12 mouse cellular contexts compared by ENCODE assay signal in genomic region chr9:106420608-106421007, GRCm38 (mm10). TPM values are rescaled to one million over a fixed set of nuclear protein-coding genes. Genes with fewer than 3 reads are reported as not detected.
DNase-seq lines count a peak whose midpoint lies in the region; ATAC-seq and TF ChIP-seq lines count a peak whose summit lies in the region.
"Had no signal": no experiment of that assay in that cellular context is flagged by ENCODE, and none has a peak within 500 bp of the region (broad histone marks: within the 10 kb centered on the region; RNA-seq: fewer than 3 reads in every experiment).

No protein-coding gene starts in this region.

- peak overlapping the region; percentile 16; the same call in 1 of the 2 replicates for H3K9ac ChIP-seq in heart, embryonic 11.5 days (ENCODE audit: low read depth, low read length)
- peak overlapping the region; percentile 30; the same call in 1 of the 2 replicates for H3K9ac ChIP-seq in embryonic facial prominence, embryonic 14.5 days (ENCODE audit: low read depth, low read length)
- no peak overlapping the region; the same call in 1 of the 2 replicates for H3K9ac ChIP-seq in limb, embryonic 11.5 days (ENCODE audit: low read length)
- peak overlapping the region; percentile 1; the same call in 1 of the 2 replicates for H3K9ac ChIP-seq in neural tube, embryonic 14.5 days (replicated peaks; ENCODE audit: low read depth, low read length)
- no peak overlapping the region for H3K9ac ChIP-seq in lung, postnatal 0 days (replicated peaks; ENCODE audit: low read depth)

- WGBS in heart, embryonic 11.5 days (ENCODE audit: insufficient replicate concordance): 4% methylated on average over 2 of the region's 2 CpGs
- WGBS in embryonic facial prominence, embryonic 14.5 days: 0% methylated on average over 2 of the region's 2 CpGs
- 0% methylated on average over 2 of the region's 2 CpGs for WGBS in limb, embryonic 11.5 days
- 0% methylated on average over 2 of the region's 2 CpGs for WGBS in neural tube, embryonic 14.5 days
- WGBS in lung, postnatal 0 days: 8% methylated on average over 2 of the region's 2 CpGs

- H3K4me1 ChIP-seq in heart, embryonic 11.5 days (ENCODE audit: control insufficient read depth, insufficient read depth, low read length): peaks cover 22% of the 10 kb centered on the region
- peaks cover 38% of the 10 kb centered on the region for H3K4me1 ChIP-seq in embryonic facial prominence, embryonic 14.5 days (ENCODE audit: control insufficient read depth, insufficient read depth, low read length)
- peaks cover 32% of the 10 kb centered on the region for H3K4me1 ChIP-seq in limb, embryonic 11.5 days (ENCODE audit: control insufficient read depth, insufficient read depth, low read length)
- H3K4me1 ChIP-seq in neural tube, embryonic 14.5 days (ENCODE audit: control insufficient read depth, insufficient read depth, low read length): peaks cover 20% of the 10 kb centered on the region
- peaks cover 13% of the 10 kb centered on the region; the same call in 1 of the 2 replicates for H3K4me1 ChIP-seq in lung, postnatal 0 days (ENCODE audit: insufficient read depth, low read depth, low read length)

- no peaks in the 10 kb centered on the region for H3K9me3 ChIP-seq in heart, embryonic 11.5 days (replicated peaks; ENCODE audit: control insufficient read depth, low read length)
- no peaks in the 10 kb centered on the region for H3K9me3 ChIP-seq in embryonic facial prominence, embryonic 14.5 days (ENCODE audit: control insufficient read depth, low read length)
- H3K9me3 ChIP-seq in limb, embryonic 11.5 days (ENCODE audit: control insufficient read depth, low read length): no peaks in the 10 kb centered on the region
- no peaks in the 10 kb centered on the region for H3K9me3 ChIP-seq in neural tube, embryonic 14.5 days (ENCODE audit: control insufficient read depth, low read length)
- no peaks in the 10 kb centered on the region for H3K9me3 ChIP-seq in lung, postnatal 0 days (ENCODE audit: low read length)

- TF ChIP-seq EP300 in lung, postnatal 0 days (IDR thresholded peaks at IDR 0.05): no peak

- H3K27me3 ChIP-seq in heart, embryonic 11.5 days (ENCODE audit: control insufficient read depth, insufficient read depth, low read length): peaks cover 3% of the 10 kb centered on the region; the same call in 1 of the 2 replicates
- H3K27me3 ChIP-seq in embryonic facial prominence, embryonic 14.5 days (replicated peaks; ENCODE audit: control insufficient read depth, insufficient read depth, low read length): no peaks in the 10 kb centered on the region
- no peaks in the 10 kb centered on the region for H3K27me3 ChIP-seq in limb, embryonic 11.5 days (ENCODE audit: control insufficient read depth, insufficient read depth, low read length)
- no peaks in the 10 kb centered on the region for H3K27me3 ChIP-seq in neural tube, embryonic 14.5 days (ENCODE audit: control insufficient read depth, insufficient read depth, low read length)
- H3K27me3 ChIP-seq in lung, postnatal 0 days (replicated peaks; ENCODE audit: insufficient read depth, low read length): no peaks in the 10 kb centered on the region

- no peak for TF ChIP-seq CTCF in lung, postnatal 0 days (IDR thresholded peaks at IDR 0.05)

- DNase-seq in heart, adult 18-20 months: no peak
- DNase-seq in embryonic facial prominence, embryonic 14.5 days (ENCODE audit: low spot score): peak; percentile 72
- peak; percentile 42 for DNase-seq in limb, embryonic 11.5 days (ENCODE audit: low spot score)
- no peak for DNase-seq in natural killer cell, adult 2 months (ENCODE audit: low spot score in 2 of 2)
- DNase-seq in cerebellum, postnatal 14 days: no peak
- DNase-seq in lung, postnatal 0 days (ENCODE audit: low spot score): no peak
- DNase-seq: cerebellum, adult 8-10 months; gastrocnemius, postnatal 36 days; kidney, postnatal 36 days; lung, postnatal 4 days had no signal

- ATAC-seq in heart, embryonic 11.5 days (replicated peaks; ENCODE audit: insufficient number of reproducible peaks, low FRiP score, low TSS enrichment): no peak
- 0 out of 2 replicates have a peak, but pooled peaks have one; percentile 5 for ATAC-seq in embryonic facial prominence, embryonic 14.5 days (ENCODE audit: low read depth)
- ATAC-seq in limb, embryonic 11.5 days (ENCODE audit: insufficient number of reproducible peaks, low FRiP score, low TSS enrichment, low read depth): 0 out of 2 replicates have a peak, but pooled peaks have one; percentile 17
- ATAC-seq in neural tube, embryonic 14.5 days (ENCODE audit: low read depth): no peak
- no peak for ATAC-seq in lung, postnatal 0 days

- H3K4me2 ChIP-seq in heart, embryonic 11.5 days: no peak overlapping the region
- peak overlapping the region; percentile 50 for H3K4me2 ChIP-seq in embryonic facial prominence, embryonic 14.5 days (ENCODE audit: low read depth, low read length)
- peak overlapping the region; percentile 10 for H3K4me2 ChIP-seq in limb, embryonic 11.5 days (ENCODE audit: low read depth, severe bottlenecking)
- H3K4me2 ChIP-seq in neural tube, embryonic 14.5 days (ENCODE audit: low read depth, low read length): no peak overlapping the region
- H3K4me2 ChIP-seq in lung, postnatal 0 days (replicated peaks; ENCODE audit: low read depth, low read length): no peak overlapping the region

- no peak overlapping the region for H3K27ac ChIP-seq in heart, embryonic 11.5 days (ENCODE audit: low read depth, low read length)
- H3K27ac ChIP-seq in embryonic facial prominence, embryonic 14.5 days (replicated peaks; ENCODE audit: low read depth, low read length): peak overlapping the region; percentile 57
- no peak overlapping the region; the same call in 1 of the 2 replicates for H3K27ac ChIP-seq in limb, embryonic 11.5 days (replicated peaks; ENCODE audit: low read depth, low read length)
- no peak overlapping the region for H3K27ac ChIP-seq in neural tube, embryonic 14.5 days (ENCODE audit: low read depth, low read length)
- no peak overlapping the region for H3K27ac ChIP-seq in lung, postnatal 0 days (ENCODE audit: low read length)

- H3K4me3 ChIP-seq in heart, embryonic 11.5 days (ENCODE audit: low read depth, low read length): no peak overlapping the region
- no peak overlapping the region for H3K4me3 ChIP-seq in embryonic facial prominence, embryonic 14.5 days (ENCODE audit: low read depth, low read length)
- no peak overlapping the region for H3K4me3 ChIP-seq in limb, embryonic 11.5 days (ENCODE audit: low read depth, low read length)
- no peak overlapping the region for H3K4me3 ChIP-seq in neural tube, embryonic 14.5 days (ENCODE audit: low read depth, low read length)
- no peak overlapping the region for H3K4me3 ChIP-seq in lung, postnatal 0 days (ENCODE audit: low read depth, low read length)

- H3K36me3 ChIP-seq in heart, embryonic 11.5 days (ENCODE audit: control insufficient read depth, insufficient read depth, low read length): no peaks in the 10 kb centered on the region
- H3K36me3 ChIP-seq in embryonic facial prominence, embryonic 14.5 days (ENCODE audit: control insufficient read depth, insufficient read depth, low read length): no peaks in the 10 kb centered on the region
- H3K36me3 ChIP-seq in limb, embryonic 11.5 days (ENCODE audit: control insufficient read depth, insufficient read depth, low read length): no peaks in the 10 kb centered on the region
- H3K36me3 ChIP-seq in neural tube, embryonic 14.5 days (ENCODE audit: control insufficient read depth, insufficient read depth, low read length): no peaks in the 10 kb centered on the region
- no peaks in the 10 kb centered on the region for H3K36me3 ChIP-seq in lung, postnatal 0 days (ENCODE audit: insufficient read depth, low read length)

RNA-seq across cellular contexts. Expression of gene Rpl29, which starts 8.6 kb away (rescaled TPM):
- polyA plus RNA-seq in heart, embryonic 11.5 days (2014; fragmentation: Nextera tagmentation; extraction: Ambion mirVana): 695 and 851 TPM in 2 replicates
- 100 to 1,000 TPM; 272 to 273 TPM for total RNA-seq in heart, adult 18-20 months (2021)
- 1,079 and 1,109 TPM in 2 replicates for polyA plus RNA-seq in embryonic facial prominence, embryonic 14.5 days (2014; fragmentation: Nextera tagmentation; extraction: Ambion mirVana)
- polyA plus RNA-seq in limb, embryonic 11.5 days (2014; fragmentation: Nextera tagmentation; extraction: Ambion mirVana): 1,049 and 1,075 TPM in 2 replicates
- polyA plus RNA-seq in neural tube, embryonic 14.5 days (2014; fragmentation: Nextera tagmentation; extraction: Ambion mirVana): 719 and 757 TPM in 2 replicates
- polyA plus RNA-seq in lung, postnatal 0 days (2015; fragmentation: Nextera tagmentation; extraction: Ambion mirVana): 656 and 737 TPM in 2 replicates

RNA-seq across cellular contexts. Expression of gene Acy1, which starts 17.5 kb away (rescaled TPM):
- polyA plus RNA-seq in heart, embryonic 11.5 days (2014; fragmentation: Nextera tagmentation; extraction: Ambion mirVana): 23.2 and 27.7 TPM in 2 replicates
- total RNA-seq in heart, adult 18-20 months (2021): 10 to 100 TPM; 26.1 to 26.8 TPM
- 37.9 and 45.1 TPM in 2 replicates for polyA plus RNA-seq in embryonic facial prominence, embryonic 14.5 days (2014; fragmentation: Nextera tagmentation; extraction: Ambion mirVana)
- polyA plus RNA-seq in limb, embryonic 11.5 days (2014; fragmentation: Nextera tagmentation; extraction: Ambion mirVana): 41.9 and 42.6 TPM in 2 replicates
- polyA plus RNA-seq in neural tube, embryonic 14.5 days (2014; fragmentation: Nextera tagmentation; extraction: Ambion mirVana): 20.3 and 22.5 TPM in 2 replicates
- 8.5 and 12.5 TPM in 2 replicates for polyA plus RNA-seq in lung, postnatal 0 days (2015; fragmentation: Nextera tagmentation; extraction: Ambion mirVana)

RNA-seq across cellular contexts. Expression of gene Abhd14b, which starts 26.7 kb away (rescaled TPM):
- 4.7 and 5.0 TPM in 2 replicates for polyA plus RNA-seq in heart, embryonic 11.5 days (2014; fragmentation: Nextera tagmentation; extraction: Ambion mirVana)
- 1 to 10 TPM; 8.5 to 8.6 TPM for total RNA-seq in heart, adult 18-20 months (2021)
- 21.5 and 30.3 TPM in 2 replicates for polyA plus RNA-seq in embryonic facial prominence, embryonic 14.5 days (2014; fragmentation: Nextera tagmentation; extraction: Ambion mirVana)
- 7.9 and 9.3 TPM in 2 replicates for polyA plus RNA-seq in limb, embryonic 11.5 days (2014; fragmentation: Nextera tagmentation; extraction: Ambion mirVana)
- 8.6 TPM in 2 replicates for polyA plus RNA-seq in neural tube, embryonic 14.5 days (2014; fragmentation: Nextera tagmentation; extraction: Ambion mirVana)
- polyA plus RNA-seq in lung, postnatal 0 days (2015; fragmentation: Nextera tagmentation; extraction: Ambion mirVana): 31.1 and 36.8 TPM in 2 replicates

RNA-seq across cellular contexts. Expression of gene Abhd14a, which starts 26.9 kb away (rescaled TPM):
- 41.2 and 41.9 TPM in 2 replicates for polyA plus RNA-seq in heart, embryonic 11.5 days (2014; fragmentation: Nextera tagmentation; extraction: Ambion mirVana)
- total RNA-seq in heart, adult 18-20 months (2021): 10 to 100 TPM; 19.0 to 19.6 TPM
- 60.9 and 66.1 TPM in 2 replicates for polyA plus RNA-seq in embryonic facial prominence, embryonic 14.5 days (2014; fragmentation: Nextera tagmentation; extraction: Ambion mirVana)
- polyA plus RNA-seq in limb, embryonic 11.5 days (2014; fragmentation: Nextera tagmentation; extraction: Ambion mirVana): 39.6 and 43.2 TPM in 2 replicates
- polyA plus RNA-seq in neural tube, embryonic 14.5 days (2014; fragmentation: Nextera tagmentation; extraction: Ambion mirVana): 59.5 and 66.9 TPM in 2 replicates
- polyA plus RNA-seq in lung, postnatal 0 days (2015; fragmentation: Nextera tagmentation; extraction: Ambion mirVana): 21.7 and 26.9 TPM in 2 replicates

RNA-seq across cellular contexts. Expression of gene Pcbp4, which starts 32.5 kb away (rescaled TPM):
- polyA plus RNA-seq in heart, embryonic 11.5 days (2014; fragmentation: Nextera tagmentation; extraction: Ambion mirVana): 77.0 and 80.4 TPM in 2 replicates
- total RNA-seq in heart, adult 18-20 months (2021): 10 to 100 TPM; 61.1 to 63.2 TPM
- polyA plus RNA-seq in embryonic facial prominence, embryonic 14.5 days (2014; fragmentation: Nextera tagmentation; extraction: Ambion mirVana): 90.2 and 101 TPM in 2 replicates
- 162 and 172 TPM in 2 replicates for polyA plus RNA-seq in limb, embryonic 11.5 days (2014; fragmentation: Nextera tagmentation; extraction: Ambion mirVana)
- polyA plus RNA-seq in neural tube, embryonic 14.5 days (2014; fragmentation: Nextera tagmentation; extraction: Ambion mirVana): 166 and 182 TPM in 2 replicates
- polyA plus RNA-seq in lung, postnatal 0 days (2015; fragmentation: Nextera tagmentation; extraction: Ambion mirVana): 29.4 and 30.6 TPM in 2 replicates

Comparison
In these comparisons a context has a peak if more than half of its experiments do, and no peak if none do; other contexts are left out.
1. ATAC-seq: peak in embryonic facial prominence, embryonic 14.5 days (single experiment) and limb, embryonic 11.5 days (single experiment); none in heart, embryonic 11.5 days (single experiment), neural tube, embryonic 14.5 days (single experiment) and lung, postnatal 0 days (single experiment).
2. H3K4me2 ChIP-seq: peak in embryonic facial prominence, embryonic 14.5 days (single experiment) and limb, embryonic 11.5 days (single experiment); none in heart, embryonic 11.5 days (single experiment), neural tube, embryonic 14.5 days (single experiment) and lung, postnatal 0 days (single experiment).
3. H3K9ac ChIP-seq: peak in heart, embryonic 11.5 days (single experiment), embryonic facial prominence, embryonic 14.5 days (single experiment) and neural tube, embryonic 14.5 days (single experiment); none in limb, embryonic 11.5 days (single experiment) and lung, postnatal 0 days (single experiment).
4. DNase-seq: peak in embryonic facial prominence, embryonic 14.5 days (single experiment) and limb, embryonic 11.5 days (single experiment); none in heart, adult 18-20 months (0 of 2), natural killer cell, adult 2 months (0 of 2), cerebellum, postnatal 14 days (0 of 2) and lung, postnatal 0 days (single experiment).